Mouse (Mus musculus): Measurements from ENCODE around the gene Ptprm. TPM values are rescaled to one million over a fixed set of nuclear protein-coding genes. Genes with fewer than 3 reads are reported as not detected.

Gene Ptprm
- polyA plus RNA-seq, 1 experiment from 2014 or later: 8.0 TPM

GRCm38 (mm10) chr17:66991815-66992214, 362.4 kb downstream of the Ptprm start:
- Histone ChIP-seq H3K4me3 (ENCODE audit: low read depth, low read length) (no peak overlapping the region), H3K27ac (ENCODE audit: low read depth, low read length) (no peak overlapping the region), H3K4me2 (ENCODE audit: low read length) (no peak overlapping the region), H3K4me1 (ENCODE audit: control insufficient read depth, insufficient read depth, low read length) (no peaks in the 10 kb centered on the region), H3K36me3 (ENCODE audit: control insufficient read depth, insufficient read depth, low read length) (no peaks in the 10 kb centered on the region), H3K9ac (ENCODE audit: low read length) (no peak overlapping the region), H3K27me3 (replicated peaks; ENCODE audit: control insufficient read depth, insufficient read depth, low read length) (no peaks in the 10 kb centered on the region), H3K9me3 (replicated peaks; ENCODE audit: control insufficient read depth, low read length) (no peaks in the 10 kb centered on the region)
- 89% methylated on average over 4 of the region's 4 CpGs for WGBS
- DNase-seq (ENCODE audit: low spot score) (no peak), ATAC-seq (no peak)

GRCm38 (mm10) chr17:66990761-66991160, 363.5 kb downstream of the Ptprm start:
- no peak overlapping the region for H3K27ac ChIP-seq (ENCODE audit: low read depth, low read length)
- no peak for DNase-seq (ENCODE audit: low spot score)
- no peak overlapping the region for H3K9ac ChIP-seq (ENCODE audit: low read length)
- no peaks in the 10 kb centered on the region for H3K27me3 ChIP-seq (replicated peaks; ENCODE audit: control insufficient read depth, insufficient read depth, low read length)
- WGBS: 60% methylated on average over 2 of the region's 2 CpGs
- no peaks in the 10 kb centered on the region for H3K9me3 ChIP-seq (replicated peaks; ENCODE audit: control insufficient read depth, low read length)
- H3K4me1 ChIP-seq (ENCODE audit: control insufficient read depth, insufficient read depth, low read length): no peaks in the 10 kb centered on the region
- ATAC-seq: no peak
- no peak overlapping the region for H3K4me3 ChIP-seq (ENCODE audit: low read depth, low read length)
- no peak overlapping the region for H3K4me2 ChIP-seq (ENCODE audit: low read length)
- no peaks in the 10 kb centered on the region for H3K36me3 ChIP-seq (ENCODE audit: control insufficient read depth, insufficient read depth, low read length)

- WGBS: 98% methylated on average over 1 of the region's 1 CpGs
Observed at GRCm38 (mm10) chr17:66988014-66988413, 366.2 kb downstream of the Ptprm start.

GRCm38 (mm10) chr17:66981649-66982048, 372.6 kb downstream of the Ptprm start:
- Histone ChIP-seq H3K9ac (ENCODE audit: low read length) (no peak overlapping the region), H3K9me3 (replicated peaks; ENCODE audit: control insufficient read depth, low read length) (no peaks in the 10 kb centered on the region), H3K27me3 (replicated peaks; ENCODE audit: control insufficient read depth, insufficient read depth, low read length) (no peaks in the 10 kb centered on the region), H3K36me3 (ENCODE audit: control insufficient read depth, insufficient read depth, low read length) (no peaks in the 10 kb centered on the region), H3K27ac (ENCODE audit: low read depth, low read length) (no peak overlapping the region), H3K4me1 (ENCODE audit: control insufficient read depth, insufficient read depth, low read length) (no peaks in the 10 kb centered on the region), H3K4me3 (ENCODE audit: low read depth, low read length) (no peak overlapping the region), H3K4me2 (ENCODE audit: low read length) (no peak overlapping the region)
- ATAC-seq (no peak), DNase-seq (ENCODE audit: low spot score) (no peak)
- WGBS: 78% methylated on average over 2 of the region's 2 CpGs

More at GRCm38 (mm10) chr17:66988014-66988413, 366.2 kb downstream of the Ptprm start:
- no peak overlapping the region for H3K9ac ChIP-seq (ENCODE audit: low read length)
- DNase-seq (ENCODE audit: low spot score) (no peak), ATAC-seq (no peak)
- H3K27me3 ChIP-seq (replicated peaks; ENCODE audit: control insufficient read depth, insufficient read depth, low read length): no peaks in the 10 kb centered on the region
- H3K4me2 ChIP-seq (ENCODE audit: low read length): no peak overlapping the region
- no peaks in the 10 kb centered on the region for H3K9me3 ChIP-seq (replicated peaks; ENCODE audit: control insufficient read depth, low read length)
- H3K36me3 ChIP-seq (ENCODE audit: control insufficient read depth, insufficient read depth, low read length): no peaks in the 10 kb centered on the region
- H3K27ac ChIP-seq (ENCODE audit: low read depth, low read length): no peak overlapping the region
- H3K4me3 ChIP-seq (ENCODE audit: low read depth, low read length): no peak overlapping the region
- no peaks in the 10 kb centered on the region for H3K4me1 ChIP-seq (ENCODE audit: control insufficient read depth, insufficient read depth, low read length)

- WGBS: 81% methylated on average over 5 of the region's 5 CpGs
- Histone ChIP-seq H3K27me3 (replicated peaks; ENCODE audit: control insufficient read depth, insufficient read depth, low read length) (no peaks in the 10 kb centered on the region), H3K9ac (ENCODE audit: low read length) (no peak overlapping the region), H3K9me3 (replicated peaks; ENCODE audit: control insufficient read depth, low read length) (no peaks in the 10 kb centered on the region), H3K4me3 (ENCODE audit: low read depth, low read length) (no peak overlapping the region), H3K36me3 (ENCODE audit: control insufficient read depth, insufficient read depth, low read length) (no peaks in the 10 kb centered on the region), H3K27ac (ENCODE audit: low read depth, low read length) (no peak overlapping the region), H3K4me2 (ENCODE audit: low read length) (no peak overlapping the region), H3K4me1 (ENCODE audit: control insufficient read depth, insufficient read depth, low read length) (no peaks in the 10 kb centered on the region)
- no peak for DNase-seq (ENCODE audit: low spot score)
- no peak for ATAC-seq
Observed at GRCm38 (mm10) chr17:66979971-66980370, 374.3 kb downstream of the Ptprm start.

GRCm38 (mm10) chr17:66976490-66976889, 377.8 kb downstream of the Ptprm start:
- Histone ChIP-seq H3K4me3 (ENCODE audit: low read depth, low read length) (no peak overlapping the region), H3K4me1 (ENCODE audit: control insufficient read depth, insufficient read depth, low read length) (no peaks in the 10 kb centered on the region), H3K27ac (ENCODE audit: low read depth, low read length) (no peak overlapping the region), H3K9me3 (replicated peaks; ENCODE audit: control insufficient read depth, low read length) (no peaks in the 10 kb centered on the region), H3K9ac (ENCODE audit: low read length) (no peak overlapping the region), H3K27me3 (replicated peaks; ENCODE audit: control insufficient read depth, insufficient read depth, low read length) (no peaks in the 10 kb centered on the region), H3K36me3 (ENCODE audit: control insufficient read depth, insufficient read depth, low read length) (no peaks in the 10 kb centered on the region), H3K4me2 (ENCODE audit: low read length) (no peak overlapping the region)
- 73% methylated on average over 5 of the region's 5 CpGs for WGBS
- DNase-seq (ENCODE audit: low spot score) (peak; percentile 38), ATAC-seq (no peak)

GRCm38 (mm10) chr17:66972976-66973375, 381.3 kb downstream of the Ptprm start:
- Histone ChIP-seq H3K4me2 (ENCODE audit: low read length) (no peak overlapping the region), H3K27ac (ENCODE audit: low read depth, low read length) (no peak overlapping the region), H3K9ac (ENCODE audit: low read length) (no peak overlapping the region), H3K4me1 (ENCODE audit: control insufficient read depth, insufficient read depth, low read length) (no peaks in the 10 kb centered on the region), H3K27me3 (replicated peaks; ENCODE audit: control insufficient read depth, insufficient read depth, low read length) (no peaks in the 10 kb centered on the region), H3K36me3 (ENCODE audit: control insufficient read depth, insufficient read depth, low read length) (no peaks in the 10 kb centered on the region), H3K4me3 (ENCODE audit: low read depth, low read length) (no peak overlapping the region), H3K9me3 (replicated peaks; ENCODE audit: control insufficient read depth, low read length) (no peaks in the 10 kb centered on the region)
- no peak for ATAC-seq
- 84% methylated on average over 3 of the region's 3 CpGs for WGBS
- DNase-seq (ENCODE audit: low spot score): no peak

- no peaks in the 10 kb centered on the region for H3K27me3 ChIP-seq (replicated peaks; ENCODE audit: control insufficient read depth, insufficient read depth, low read length)
- 67% methylated on average over 5 of the region's 5 CpGs for WGBS
- DNase-seq (ENCODE audit: low spot score): no peak
Observed at GRCm38 (mm10) chr17:66960986-66961385, 393.3 kb downstream of the Ptprm start.

GRCm38 (mm10) chr17:66960557-66960956, 393.7 kb downstream of the Ptprm start:
- ATAC-seq: no peak
- 74% methylated on average over 6 of the region's 6 CpGs for WGBS
- Histone ChIP-seq H3K27me3 (replicated peaks; ENCODE audit: control insufficient read depth, insufficient read depth, low read length) (no peaks in the 10 kb centered on the region), H3K4me3 (ENCODE audit: low read depth, low read length) (no peak overlapping the region), H3K4me1 (ENCODE audit: control insufficient read depth, insufficient read depth, low read length) (no peaks in the 10 kb centered on the region), H3K36me3 (ENCODE audit: control insufficient read depth, insufficient read depth, low read length) (no peaks in the 10 kb centered on the region), H3K9ac (ENCODE audit: low read length) (no peak overlapping the region), H3K9me3 (replicated peaks; ENCODE audit: control insufficient read depth, low read length) (no peaks in the 10 kb centered on the region), H3K27ac (ENCODE audit: low read depth, low read length) (no peak overlapping the region), H3K4me2 (ENCODE audit: low read length) (no peak overlapping the region)
- DNase-seq (ENCODE audit: low spot score): no peak

More at GRCm38 (mm10) chr17:66960986-66961385, 393.3 kb downstream of the Ptprm start:
- Histone ChIP-seq H3K9ac (ENCODE audit: low read length) (no peak overlapping the region), H3K36me3 (ENCODE audit: control insufficient read depth, insufficient read depth, low read length) (no peaks in the 10 kb centered on the region), H3K27ac (ENCODE audit: low read depth, low read length) (no peak overlapping the region), H3K4me2 (ENCODE audit: low read length) (no peak overlapping the region), H3K9me3 (replicated peaks; ENCODE audit: control insufficient read depth, low read length) (no peaks in the 10 kb centered on the region), H3K4me3 (ENCODE audit: low read depth, low read length) (no peak overlapping the region), H3K4me1 (ENCODE audit: control insufficient read depth, insufficient read depth, low read length) (no peaks in the 10 kb centered on the region)
- ATAC-seq: no peak

Measured in forebrain, embryonic 14.5 days (tissue).